Mouse (Mus musculus) heart, embryonic 13.5 days (tissue): ENCODE measurements at regions not wholly inside any gene's neighbourhood (a gene's known extent, or its start where the extent isn't known, plus 50 kb on each side); places are given as distances from the start of the nearest gene placed in this dataset.

Experiments
- ATAC-seq: fragments of 200-750 bp; cut with Nextera tagmentation; 2 replicates; pipeline ENCODE4 v1.8.0; 2017; ENCODE audit warnings: moderate TSS enrichment; ENCODE audit not compliant: insufficient number of reproducible peaks, low FRiP score, low TSS enrichment; ENCODE audit errors: extremely low read depth
- H3K27ac ChIP-seq: fragments of 300-500 bp; sonication (generic); replicated peaks from 2 replicates; pipeline ENCODE4 v1.5.1; 2015; ENCODE audit warnings: moderate library complexity, mild to moderate bottlenecking, inconsistent platforms
- H3K27me3 ChIP-seq: fragments of 300-500 bp; sonication (generic); replicated peaks from 2 replicates; pipeline ENCODE4 v1.6.1; 2015; ENCODE audit warnings: mild to moderate bottlenecking, inconsistent platforms
- H3K36me3 ChIP-seq: fragments of 300-500 bp; sonication (generic); 2 replicates; pipeline ENCODE4 v1.6.1; 2015; ENCODE audit warnings: mild to moderate bottlenecking, inconsistent platforms
- H3K4me1 ChIP-seq: fragments of 300-500 bp; sonication (generic); 2 replicates; pipeline ENCODE4 v1.6.1; 2015; ENCODE audit warnings: inconsistent platforms
- H3K4me2 ChIP-seq: fragments of 300-500 bp; sonication (generic); 2 replicates; pipeline ENCODE4 v1.6.1; 2015; ENCODE audit warnings: inconsistent platforms, mild to moderate bottlenecking, moderate library complexity
- H3K4me3 ChIP-seq: fragments of 300-500 bp; sonication (generic); 2 replicates; pipeline ENCODE4 v1.5.1; 2015; ENCODE audit warnings: moderate library complexity, mild to moderate bottlenecking, inconsistent platforms
- H3K9ac ChIP-seq: fragments of 300-500 bp; sonication (generic); 2 replicates; pipeline ENCODE4 v1.6.1; 2015; ENCODE audit warnings: inconsistent platforms, mild to moderate bottlenecking, moderate library complexity
- H3K9me3 ChIP-seq: fragments of 300-500 bp; sonication (generic); 2 replicates; pipeline ENCODE4 v1.6.1; 2016; ENCODE audit warnings: inconsistent platforms
- WGBS: fragments of 180-500 bp; shearing (Covaris S2); methylation state at CpG from one replicate; pipeline ENCODE4 v1.1.7; 2015; ENCODE audit warnings: mixed read lengths; 5-methylcytosine and 5-hydroxymethylcytosine counted together

DNA sequence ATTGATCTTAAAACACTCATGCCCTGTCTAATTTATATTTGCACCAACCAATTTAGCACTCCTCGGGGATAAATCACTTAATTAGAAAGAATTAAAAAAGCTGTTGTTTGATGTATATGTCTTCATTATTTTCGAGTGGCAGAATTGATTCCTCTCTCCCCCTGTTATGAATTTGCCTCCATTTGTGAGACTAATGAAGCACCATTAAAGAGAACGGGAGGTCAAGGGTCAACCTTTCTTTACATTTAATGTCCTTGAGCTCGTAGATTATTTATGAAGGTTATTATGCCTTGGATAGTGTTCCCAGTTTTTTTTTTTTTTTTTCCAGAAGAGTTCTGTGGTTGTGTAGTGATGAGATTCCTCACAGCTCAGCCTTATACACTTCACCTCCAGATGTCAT, 277.0 kb upstream of the Jag1 start:
- ATAC-seq: no peak
- no peak overlapping the region for H3K9ac ChIP-seq
- H3K4me2 ChIP-seq: no peak overlapping the region
- WGBS: 73% methylated on average over 4 of the region's 4 CpGs
- H3K27ac ChIP-seq: no peak overlapping the region
- no peaks in the 10 kb centered on the region for H3K4me1 ChIP-seq
- H3K9me3 ChIP-seq: 0 out of 2 replicates have a peak, but pooled peaks cover 6% of the 10 kb centered on the region
- no peaks in the 10 kb centered on the region for H3K27me3 ChIP-seq
- H3K4me3 ChIP-seq: no peak overlapping the region
- no peaks in the 10 kb centered on the region for H3K36me3 ChIP-seq

DNA sequence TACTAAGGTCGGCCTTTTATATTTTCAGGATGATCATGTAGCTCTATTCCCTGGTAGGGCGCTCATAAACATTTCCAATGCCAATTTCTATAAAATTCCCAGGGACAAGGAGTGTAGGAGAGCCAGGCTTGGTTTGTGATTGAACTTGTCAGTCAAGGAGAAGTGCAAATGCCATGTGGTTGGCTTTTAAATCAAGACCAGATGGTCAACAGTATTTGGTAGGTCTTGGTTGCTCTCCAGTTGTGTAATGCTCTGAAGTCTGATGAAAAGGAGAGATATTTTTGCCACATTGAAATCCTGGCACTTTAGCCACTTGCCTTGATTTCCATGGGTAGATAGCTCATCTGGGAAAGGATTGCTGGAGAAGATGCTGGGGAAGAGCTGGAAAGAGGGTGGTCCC, 263.4 kb upstream of the Jag1 start:
- no peaks in the 10 kb centered on the region for H3K36me3 ChIP-seq
- H3K27me3 ChIP-seq: no peaks in the 10 kb centered on the region
- H3K27ac ChIP-seq: no peak overlapping the region
- 77% methylated on average over 2 of the region's 2 CpGs for WGBS
- H3K4me2 ChIP-seq: no peak overlapping the region
- no peak overlapping the region for H3K9ac ChIP-seq
- ATAC-seq: no peak
- H3K4me3 ChIP-seq: no peak overlapping the region
- H3K9me3 ChIP-seq: no peaks in the 10 kb centered on the region
- no peaks in the 10 kb centered on the region for H3K4me1 ChIP-seq

DNA sequence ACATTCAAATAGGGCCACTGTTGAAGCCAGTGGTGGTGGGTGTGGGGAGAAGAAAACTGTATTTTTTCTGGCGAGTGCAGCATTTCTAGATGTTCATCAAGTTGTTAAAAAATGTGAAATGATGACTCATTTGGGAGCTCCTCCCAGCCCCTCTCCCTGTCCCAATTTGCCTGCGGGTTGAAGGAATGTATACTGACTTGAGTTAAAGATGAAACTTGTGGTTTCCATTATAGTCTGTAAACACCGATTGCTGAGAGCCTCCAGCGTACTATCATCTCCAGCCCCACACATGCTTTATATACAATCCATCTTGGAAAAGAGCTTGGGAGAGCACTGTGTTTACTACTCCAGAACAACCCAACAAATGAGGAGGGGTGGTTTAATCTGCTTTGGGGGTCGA, 258.9 kb upstream of the Jag1 start:
- no peaks in the 10 kb centered on the region for H3K27me3 ChIP-seq
- H3K36me3 ChIP-seq: no peaks in the 10 kb centered on the region
- H3K9me3 ChIP-seq: no peaks in the 10 kb centered on the region
- no peak overlapping the region for H3K4me2 ChIP-seq
- 74% methylated on average over 5 of the region's 5 CpGs for WGBS
- no peak for ATAC-seq
- H3K27ac ChIP-seq: no peak overlapping the region
- H3K4me3 ChIP-seq: no peak overlapping the region
- no peaks in the 10 kb centered on the region for H3K4me1 ChIP-seq
- H3K9ac ChIP-seq: no peak overlapping the region

DNA sequence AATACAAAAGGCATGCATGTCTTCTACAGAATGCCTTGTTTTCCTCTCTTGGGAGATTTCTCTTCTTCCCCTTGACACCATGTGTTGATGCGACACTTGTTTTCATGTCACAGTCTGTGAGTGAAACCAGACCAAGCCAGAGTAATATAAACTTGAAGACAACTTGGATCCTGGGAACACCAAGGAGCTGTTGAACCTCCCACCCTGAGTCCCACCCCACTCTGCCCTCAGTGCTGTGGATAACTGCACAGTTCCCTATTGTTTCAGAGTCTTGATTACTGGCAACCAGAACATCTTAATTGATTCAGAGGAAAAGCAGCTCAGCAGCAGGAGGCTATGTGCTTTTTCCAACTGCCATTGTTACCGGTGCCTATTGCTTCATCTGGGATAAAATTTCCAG, 254.6 kb upstream of the Jag1 start:
- no peak for ATAC-seq
- WGBS: 69% methylated on average over 2 of the region's 2 CpGs
- H3K4me2 ChIP-seq: no peak overlapping the region
- no peaks in the 10 kb centered on the region for H3K4me1 ChIP-seq
- H3K27me3 ChIP-seq: no peaks in the 10 kb centered on the region
- H3K9ac ChIP-seq: no peak overlapping the region
- no peak overlapping the region for H3K4me3 ChIP-seq
- no peak overlapping the region for H3K27ac ChIP-seq
- no peaks in the 10 kb centered on the region for H3K36me3 ChIP-seq
- no peaks in the 10 kb centered on the region for H3K9me3 ChIP-seq

DNA sequence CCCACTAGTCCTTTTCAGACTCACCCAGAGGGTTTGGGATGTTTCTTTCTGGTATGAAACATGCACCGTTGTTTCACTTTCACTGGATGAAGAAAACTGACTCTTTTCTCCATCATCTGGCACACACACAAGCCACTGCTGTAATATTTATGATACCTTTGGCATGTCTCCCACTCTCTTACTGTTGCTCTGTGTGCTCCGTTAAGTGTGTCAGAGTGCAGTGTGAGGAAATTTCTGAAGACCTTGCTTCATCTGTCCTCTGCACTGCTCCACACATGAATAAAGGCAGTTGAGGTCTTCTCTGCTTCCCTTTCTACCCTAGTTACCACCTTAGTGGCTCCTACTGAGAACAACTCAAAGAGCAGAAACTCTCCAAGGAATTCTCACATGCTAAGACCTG, 246.6 kb upstream of the Jag1 start:
- Histone ChIP-seq H3K4me1 (0 out of 2 replicates have a peak, but pooled peaks cover 1% of the 10 kb centered on the region), H3K27me3 (no peaks in the 10 kb centered on the region), H3K4me2 (no peak overlapping the region), H3K9me3 (no peaks in the 10 kb centered on the region), H3K27ac (no peak overlapping the region), H3K9ac (no peak overlapping the region), H3K4me3 (no peak overlapping the region), H3K36me3 (no peaks in the 10 kb centered on the region)
- WGBS: 66% methylated on average over 2 of the region's 2 CpGs
- ATAC-seq: no peak

DNA sequence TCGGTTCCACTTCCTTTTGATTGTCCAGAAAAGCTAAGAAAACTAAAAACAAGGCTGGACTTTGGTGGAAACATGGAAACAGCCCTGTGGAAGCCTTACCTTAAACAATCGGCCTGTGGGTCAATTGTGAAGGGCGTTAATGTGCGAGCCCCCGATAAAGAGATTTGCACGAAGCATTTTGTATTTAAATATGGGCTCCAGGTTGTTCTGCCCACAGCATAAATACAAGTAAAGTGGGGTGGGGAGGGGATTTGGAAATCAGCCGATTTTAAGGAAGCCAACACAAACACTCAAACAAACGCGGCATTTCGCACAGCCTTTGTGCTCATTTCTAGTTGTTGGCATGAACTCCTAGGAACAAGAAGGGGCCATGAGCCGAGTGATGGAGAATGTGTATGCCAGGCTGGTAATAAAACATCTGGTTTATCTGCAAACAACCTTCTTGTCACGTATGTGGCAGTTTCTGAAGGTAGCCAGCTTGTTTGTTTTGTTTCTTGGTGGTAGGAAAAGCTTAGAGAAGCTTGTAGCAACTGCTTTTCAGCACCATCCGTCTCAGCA, 240.8 kb upstream of the Jag1 start:
- H3K27ac ChIP-seq: peak overlapping the region; percentile 48
- peak overlapping the region; percentile 52 for H3K4me2 ChIP-seq
- H3K4me3 ChIP-seq: peak overlapping the region; percentile 24
- H3K36me3 ChIP-seq: no peaks in the 10 kb centered on the region
- ATAC-seq: no peak; the same call in 1 of the 2 replicates
- 56% methylated on average over 13 of the region's 13 CpGs for WGBS
- 0 out of 2 replicates have a peak overlapping the region, but pooled peaks have one; percentile 0 for H3K9ac ChIP-seq
- 0 out of 2 replicates have a peak, but pooled peaks cover 2% of the 10 kb centered on the region for H3K4me1 ChIP-seq
- no peaks in the 10 kb centered on the region for H3K27me3 ChIP-seq
- no peaks in the 10 kb centered on the region for H3K9me3 ChIP-seq

DNA sequence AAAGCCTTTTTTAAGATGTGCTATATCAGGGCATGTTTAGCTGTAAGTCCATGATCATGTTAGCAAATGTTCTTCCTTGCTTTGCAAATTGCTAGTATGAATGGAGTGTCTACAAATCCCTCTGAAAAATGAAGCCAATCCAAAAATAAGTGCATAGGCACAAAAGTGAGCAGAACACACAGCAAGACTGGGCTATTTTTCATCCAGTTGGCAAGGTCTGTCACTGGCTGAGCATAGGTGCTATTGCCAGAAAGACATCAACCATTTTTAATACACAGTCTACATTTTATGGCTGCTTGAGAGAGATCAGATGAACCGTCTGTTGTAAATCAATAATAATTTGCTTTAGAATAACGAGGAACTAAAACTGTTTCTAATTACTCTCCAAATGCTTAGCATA, 227.3 kb upstream of the Jag1 start:
- no peak for ATAC-seq
- WGBS: 72% methylated on average over 2 of the region's 2 CpGs
- Histone ChIP-seq H3K36me3 (no peaks in the 10 kb centered on the region), H3K27ac (no peak overlapping the region), H3K4me1 (no peaks in the 10 kb centered on the region), H3K4me3 (no peak overlapping the region), H3K9me3 (no peaks in the 10 kb centered on the region), H3K9ac (no peak overlapping the region), H3K4me2 (no peak overlapping the region), H3K27me3 (no peaks in the 10 kb centered on the region)

DNA sequence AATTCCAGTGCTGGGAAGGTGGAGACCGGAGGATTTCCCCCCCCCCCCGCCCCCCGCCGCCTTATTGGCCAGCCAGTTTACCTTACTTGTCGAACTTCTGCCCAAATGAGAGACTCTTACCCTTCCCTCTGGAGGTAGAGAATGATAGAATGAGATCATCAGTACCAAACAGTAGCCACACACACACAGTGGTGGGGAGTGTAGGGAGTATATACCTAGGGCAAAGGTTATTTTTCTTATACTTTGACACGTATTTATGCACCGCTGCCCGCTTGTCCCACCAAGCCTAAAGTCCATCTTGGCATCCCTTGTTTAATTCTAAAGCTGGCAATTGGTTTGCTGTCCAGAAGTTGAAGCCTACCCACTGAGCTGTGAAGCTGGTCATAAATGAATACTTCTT, 213.6 kb upstream of the Jag1 start:
- H3K9me3 ChIP-seq: no peaks in the 10 kb centered on the region
- no peaks in the 10 kb centered on the region for H3K4me1 ChIP-seq
- no peak overlapping the region for H3K27ac ChIP-seq
- no peaks in the 10 kb centered on the region for H3K36me3 ChIP-seq
- H3K4me3 ChIP-seq: no peak overlapping the region
- no peak for ATAC-seq
- 92% methylated on average over 8 of the region's 8 CpGs for WGBS
- no peak overlapping the region for H3K9ac ChIP-seq
- no peak overlapping the region for H3K4me2 ChIP-seq
- no peaks in the 10 kb centered on the region for H3K27me3 ChIP-seq

DNA sequence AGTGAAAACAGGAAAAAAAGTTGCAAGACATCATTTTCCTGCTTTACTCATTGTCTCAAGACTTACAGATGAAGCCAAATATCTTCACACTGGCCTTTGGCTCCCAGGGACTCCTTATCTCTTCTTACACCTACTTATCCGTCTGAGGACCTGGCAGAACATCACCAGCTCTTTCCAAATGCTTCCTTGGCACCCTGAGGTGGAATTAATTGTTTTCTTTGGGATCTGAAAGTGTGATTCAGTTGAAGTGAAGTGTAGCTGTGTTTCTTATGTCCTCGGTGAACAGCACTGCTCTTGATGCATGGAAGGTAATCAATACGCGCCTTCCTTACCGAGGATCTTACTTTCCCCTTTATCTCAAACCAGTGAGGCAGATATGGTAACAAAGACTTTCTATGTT, 207.0 kb upstream of the Jag1 start:
- Histone ChIP-seq H3K4me2 (no peak overlapping the region), H3K27me3 (no peaks in the 10 kb centered on the region), H3K27ac (no peak overlapping the region), H3K4me1 (no peaks in the 10 kb centered on the region), H3K9me3 (no peaks in the 10 kb centered on the region), H3K4me3 (no peak overlapping the region), H3K36me3 (no peaks in the 10 kb centered on the region), H3K9ac (no peak overlapping the region)
- ATAC-seq: no peak
- 43% methylated on average over 5 of the region's 5 CpGs for WGBS

DNA sequence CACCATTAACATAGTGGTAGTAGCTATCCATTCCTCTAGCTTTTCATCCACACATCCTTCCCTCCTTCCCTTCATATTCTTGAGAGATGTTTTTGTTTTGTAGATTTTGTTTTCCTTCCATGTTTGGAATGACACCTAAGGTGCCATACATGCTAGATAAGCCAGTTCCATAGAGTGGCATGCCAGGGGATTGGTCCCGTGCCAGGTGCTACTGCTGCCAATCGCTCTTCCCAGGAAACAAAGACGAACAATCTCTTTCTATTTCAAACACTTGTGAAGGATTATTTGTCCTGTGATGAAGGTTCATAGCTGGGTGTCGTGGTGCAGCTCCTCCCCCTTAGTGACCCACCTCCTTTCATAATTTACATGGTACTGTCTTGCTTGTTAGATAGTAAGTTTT, 194.1 kb upstream of the Jag1 start:
- Histone ChIP-seq H3K9me3 (no peaks in the 10 kb centered on the region), H3K4me1 (peaks cover 4% of the 10 kb centered on the region; the same call in 1 of the 2 replicates), H3K27ac (no peak overlapping the region), H3K4me2 (no peak overlapping the region), H3K9ac (no peak overlapping the region), H3K36me3 (no peaks in the 10 kb centered on the region), H3K27me3 (peaks cover 5% of the 10 kb centered on the region; the same call in 1 of the 2 replicates), H3K4me3 (no peak overlapping the region)
- ATAC-seq: no peak
- WGBS: 75% methylated on average over 4 of the region's 4 CpGs

DNA sequence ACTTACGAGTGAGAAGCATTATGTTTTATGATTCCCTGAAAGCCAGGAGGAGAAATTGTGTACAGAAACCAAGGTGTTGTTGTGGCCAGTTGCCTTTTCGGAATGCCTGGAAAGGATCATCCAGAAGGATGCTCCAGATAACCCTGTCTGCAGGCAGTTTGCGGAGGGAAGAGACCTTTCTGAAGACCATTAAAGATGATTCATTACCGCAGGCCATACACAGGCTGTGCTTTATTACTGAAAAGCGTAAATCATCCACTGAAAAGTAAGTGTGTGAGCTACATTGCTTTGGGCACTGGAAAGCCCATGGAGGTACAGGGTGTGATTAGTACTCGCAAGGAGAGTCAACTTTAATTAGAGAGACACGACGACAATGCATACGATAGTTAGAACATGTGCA, 191.7 kb upstream of the Jag1 start:
- H3K4me2 ChIP-seq: no peak overlapping the region
- H3K9me3 ChIP-seq: no peaks in the 10 kb centered on the region
- H3K4me1 ChIP-seq: no peaks in the 10 kb centered on the region
- WGBS: 66% methylated on average over 9 of the region's 9 CpGs
- H3K27ac ChIP-seq: no peak overlapping the region
- no peak for ATAC-seq
- no peak overlapping the region for H3K9ac ChIP-seq
- H3K4me3 ChIP-seq: no peak overlapping the region
- H3K27me3 ChIP-seq: peaks cover 5% of the 10 kb centered on the region; the same call in 1 of the 2 replicates
- no peaks in the 10 kb centered on the region for H3K36me3 ChIP-seq

DNA sequence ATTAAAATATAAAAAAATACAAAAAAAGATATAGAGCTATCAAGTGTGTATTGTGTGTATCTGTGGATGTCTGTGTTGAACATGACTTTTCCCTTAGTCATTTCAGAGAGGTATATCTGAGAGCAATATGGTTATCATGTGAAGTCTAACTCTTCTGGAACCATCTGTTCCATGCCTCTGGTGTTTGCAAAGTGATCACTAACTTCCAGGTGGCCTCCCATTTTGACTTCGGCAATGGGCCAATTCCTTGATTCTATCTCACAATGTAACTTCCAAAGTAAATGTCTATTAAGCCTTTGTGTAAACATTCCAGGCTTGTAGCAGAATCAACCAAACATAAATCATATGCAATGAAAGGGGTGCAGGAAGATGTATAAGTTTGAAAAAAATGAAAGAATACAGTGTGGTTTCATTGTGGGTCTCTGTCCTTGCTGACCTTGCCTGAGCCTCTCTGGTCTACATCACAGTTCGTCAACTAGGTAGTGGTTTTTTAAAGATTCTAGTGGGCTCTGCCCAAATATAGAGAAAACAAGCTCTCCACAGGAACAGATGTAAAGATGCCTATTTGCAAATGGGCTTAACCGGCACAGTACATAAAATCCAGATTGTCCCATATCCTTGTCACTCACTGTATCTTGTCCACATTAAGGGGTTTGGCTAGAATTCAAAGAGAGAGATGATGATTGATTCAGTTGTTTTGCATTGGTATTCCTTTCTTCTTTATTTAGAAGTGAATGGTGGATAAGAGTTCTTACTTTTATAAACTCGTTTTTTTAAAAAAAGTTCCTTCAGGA, 185.2 kb upstream of the Jag1 start:
- 60% methylated on average over 4 of the region's 4 CpGs for WGBS

More for the DNA sequence above, 185.2 kb upstream of the Jag1 start:
- H3K9me3 ChIP-seq: no peaks in the 10 kb centered on the region
- no peak for ATAC-seq
- H3K27ac ChIP-seq: no peak overlapping the region
- no peak overlapping the region for H3K4me2 ChIP-seq
- H3K9ac ChIP-seq: no peak overlapping the region
- no peaks in the 10 kb centered on the region for H3K27me3 ChIP-seq
- no peaks in the 10 kb centered on the region for H3K4me1 ChIP-seq
- H3K36me3 ChIP-seq: no peaks in the 10 kb centered on the region
- no peak overlapping the region for H3K4me3 ChIP-seq
